Mouse (Mus musculus): Measurements from ENCODE around the gene Grem2.

Grem2 gene

GRCm38 (mm10) chr1:174921298-174921955 is at the start of gene Grem2:
Gene Grem2, minus strand, starts transcription at chr1:174921819.
- in situ Hi-C loops (cut with MboI, MseI), result no loop called here

GRCm38 (mm10) chr1:174959837-174960236 is 38.2 kb upstream of the Grem2 start:
- in situ Hi-C loops (cut with MboI, MseI), result no loop called here

GRCm38 (mm10) chr1:174931003-174931619 is 9.5 kb upstream of the Grem2 start:
- in situ Hi-C loops (cut with MboI, MseI), result no loop called here

- in situ Hi-C loops (cut with MboI, MseI), result no loop called here
Measured at GRCm38 (mm10) chr1:174929459-174930181, 8.0 kb upstream of the Grem2 start.

GRCm38 (mm10) chr1:174918949-174919348 is 2.7 kb downstream of the Grem2 start:
- in situ Hi-C loops (cut with MboI, MseI), result no loop called here

- in situ Hi-C loops (cut with MboI, MseI), result no loop called here
Measured at GRCm38 (mm10) chr1:174918236-174918870, 3.3 kb downstream of the Grem2 start.

GRCm38 (mm10) chr1:174909834-174910233 is 11.8 kb downstream of the Grem2 start:
- in situ Hi-C loops (cut with MboI, MseI), result no loop called here

- in situ Hi-C loops (cut with MboI, MseI), result no loop called here
Measured at GRCm38 (mm10) chr1:174908232-174908631, 13.4 kb downstream of the Grem2 start.

GRCm38 (mm10) chr1:174907637-174908036 is 14.0 kb downstream of the Grem2 start:
- in situ Hi-C loops (cut with MboI, MseI), result no loop called here

- in situ Hi-C loops (cut with MboI, MseI), result no loop called here
Measured at GRCm38 (mm10) chr1:174902755-174903154, 18.9 kb downstream of the Grem2 start.

GRCm38 (mm10) chr1:174892471-174892870 is 29.1 kb downstream of the Grem2 start:
- in situ Hi-C loops (cut with MboI, MseI), result no loop called here

GRCm38 (mm10) chr1:174888684-174889405 is 32.8 kb downstream of the Grem2 start:
- in situ Hi-C loops (cut with MboI, MseI), result no loop called here

GRCm38 (mm10) chr1:174888073-174888472 is 33.5 kb downstream of the Grem2 start:
- in situ Hi-C loops (cut with MboI, MseI), result no loop called here

- in situ Hi-C loops (cut with MboI, MseI), result no loop called here
Measured at GRCm38 (mm10) chr1:174882496-174882895, 39.1 kb downstream of the Grem2 start.

GRCm38 (mm10) chr1:174875173-174875572 is 46.4 kb downstream of the Grem2 start:
- in situ Hi-C loops (cut with MboI, MseI), result no loop called here

- in situ Hi-C loops (cut with MboI, MseI), result no loop called here
Measured at GRCm38 (mm10) chr1:174860407-174861118, 61.1 kb downstream of the Grem2 start.

- in situ Hi-C loops (cut with MboI, MseI), result no loop called here
Measured at GRCm38 (mm10) chr1:174856188-174856587, 65.4 kb downstream of the Grem2 start.

- in situ Hi-C loops (cut with MboI, MseI), result no loop called here
Measured at GRCm38 (mm10) chr1:174844786-174845185, 76.8 kb downstream of the Grem2 start.

- in situ Hi-C loops (cut with MboI, MseI), result no loop called here
Measured at GRCm38 (mm10) chr1:174836861-174837260, 84.8 kb downstream of the Grem2 start.

- in situ Hi-C loops (cut with MboI, MseI), result no loop called here
Measured at GRCm38 (mm10) chr1:174826562-174826961, 95.1 kb downstream of the Grem2 start.

GRCm38 (mm10) chr1:174811846-174812245 is 109.8 kb downstream of the Grem2 start:
- in situ Hi-C loops (cut with MboI, MseI), result no loop called here

Data from regulatory T cell (primary cell).